Mouse (Mus musculus): ENCODE results near the gene Prss8. TPM values are rescaled to one million over a fixed set of nuclear protein-coding genes. Genes with fewer than 3 reads are reported as not detected.

Gene Prss8
- polyA plus RNA-seq (2015; fragmentation: Nextera tagmentation; extraction: Ambion mirVana), result 13.9 and 17.4 TPM in 2 replicates

GRCm38 (mm10) chr7:127929923-127930322, at the start of gene Prss8:
Gene Prss8 (minus strand): TSS chr7:127930104.
- peaks cover 55% of the 10 kb centered on the region for H3K4me1 ChIP-seq (replicated peaks)
- no peak for ATAC-seq (ENCODE audit: insufficient read depth)
- H3K36me3 ChIP-seq (replicated peaks), result peaks cover 22% of the 10 kb centered on the region
- peak within 1 kb of the TSS; percentile 39 for H3K9ac ChIP-seq
- 25% methylated on average over 6 of the region's 6 CpGs for WGBS (ENCODE audit: insufficient replicate concordance)
- peak within 1 kb of the TSS; percentile 45; the same call in 1 of the 2 replicates for H3K27ac ChIP-seq (replicated peaks)
- peak within 1 kb of the TSS; percentile 50 for H3K4me2 ChIP-seq
- peaks cover 9% of the 10 kb centered on the region; the same call in 1 of the 2 replicates for H3K27me3 ChIP-seq
- no peaks in the 10 kb centered on the region for H3K9me3 ChIP-seq (replicated peaks)
- H3K4me3 ChIP-seq (replicated peaks), result peak within 1 kb of the TSS; percentile 49

GRCm38 (mm10) chr7:127978856-127979255, 49.0 kb upstream of the Prss8 start:
- WGBS (ENCODE audit: insufficient replicate concordance), result 100% methylated on average over 2 of the region's 2 CpGs
- Histone ChIP-seq H3K36me3 (replicated peaks) (peaks cover 99% of the 10 kb centered on the region), H3K9ac (no peak overlapping the region), H3K9me3 (replicated peaks) (no peaks in the 10 kb centered on the region), H3K4me3 (replicated peaks) (no peak overlapping the region), H3K27ac (replicated peaks) (no peak overlapping the region), H3K4me2 (no peak overlapping the region), H3K4me1 (replicated peaks) (0 out of 2 replicates have a peak, but pooled peaks cover 5% of the 10 kb centered on the region), H3K27me3 (no peaks in the 10 kb centered on the region)
- no peak for ATAC-seq (ENCODE audit: insufficient read depth)

- no peak for ATAC-seq (ENCODE audit: insufficient read depth)
- no peak overlapping the region for H3K4me2 ChIP-seq
- H3K4me1 ChIP-seq (replicated peaks), result peaks cover 32% of the 10 kb centered on the region
- no peak overlapping the region for H3K27ac ChIP-seq (replicated peaks)
- H3K36me3 ChIP-seq (replicated peaks), result peaks cover 98% of the 10 kb centered on the region
- no peaks in the 10 kb centered on the region for H3K27me3 ChIP-seq
- no peak overlapping the region for H3K9ac ChIP-seq
- H3K9me3 ChIP-seq (replicated peaks), result no peaks in the 10 kb centered on the region
- H3K4me3 ChIP-seq (replicated peaks), result no peak overlapping the region
- 81% methylated on average over 2 of the region's 2 CpGs for WGBS (ENCODE audit: insufficient replicate concordance)
Observed at GRCm38 (mm10) chr7:127974413-127974930, 44.6 kb upstream of the Prss8 start.

GRCm38 (mm10) chr7:127967922-127968828, 38.3 kb upstream of the Prss8 start:
- peak; percentile 35 for ATAC-seq (ENCODE audit: insufficient read depth)
- H3K9ac ChIP-seq, result peak overlapping the region; percentile 95
- peaks cover 46% of the 10 kb centered on the region for H3K36me3 ChIP-seq (replicated peaks)
- peak overlapping the region; percentile 90 for H3K4me2 ChIP-seq
- peaks cover 52% of the 10 kb centered on the region for H3K4me1 ChIP-seq (replicated peaks)
- H3K27ac ChIP-seq (replicated peaks), result peak overlapping the region; percentile 95
- no peaks in the 10 kb centered on the region for H3K27me3 ChIP-seq
- H3K9me3 ChIP-seq (replicated peaks), result no peaks in the 10 kb centered on the region
- WGBS (ENCODE audit: insufficient replicate concordance), result under 1% methylated on average over 42 of the region's 42 CpGs
- peak overlapping the region; percentile 98 for H3K4me3 ChIP-seq (replicated peaks)

- Histone ChIP-seq H3K4me3 (replicated peaks) (peak within 1 kb of the TSS; percentile 98), H3K27ac (replicated peaks) (peak within 1 kb of the TSS; percentile 95), H3K9ac (peak within 1 kb of the TSS; percentile 95), H3K36me3 (replicated peaks) (peaks cover 37% of the 10 kb centered on the region), H3K4me1 (replicated peaks) (peaks cover 45% of the 10 kb centered on the region), H3K27me3 (no peaks in the 10 kb centered on the region), H3K4me2 (peak within 1 kb of the TSS; percentile 90), H3K9me3 (replicated peaks) (no peaks in the 10 kb centered on the region)
- ATAC-seq (ENCODE audit: insufficient read depth), result peak; percentile 93
- WGBS (ENCODE audit: insufficient replicate concordance), result under 1% methylated on average over 92 of the region's 92 CpGs
Observed at GRCm38 (mm10) chr7:127967004-127967921, 37.4 kb upstream of the Prss8 start, which contains the start of gene Fus. Gene Fus (plus strand): TSS chr7:127967457.

GRCm38 (mm10) chr7:127966371-127966918, 36.5 kb upstream of the Prss8 start:
- H3K27me3 ChIP-seq, result no peaks in the 10 kb centered on the region
- peaks cover 40% of the 10 kb centered on the region for H3K4me1 ChIP-seq (replicated peaks)
- 24% methylated on average over 10 of the region's 10 CpGs for WGBS (ENCODE audit: insufficient replicate concordance)
- H3K4me2 ChIP-seq, result peak overlapping the region; percentile 90
- H3K4me3 ChIP-seq (replicated peaks), result peak overlapping the region; percentile 98
- peak overlapping the region; percentile 95 for H3K9ac ChIP-seq
- H3K9me3 ChIP-seq (replicated peaks), result no peaks in the 10 kb centered on the region
- no peak for ATAC-seq (ENCODE audit: insufficient read depth)
- H3K27ac ChIP-seq (replicated peaks), result peak overlapping the region; percentile 95
- peaks cover 29% of the 10 kb centered on the region for H3K36me3 ChIP-seq (replicated peaks)

GRCm38 (mm10) chr7:127959364-127959763, 29.5 kb upstream of the Prss8 start:
- no peak overlapping the region for H3K4me3 ChIP-seq (replicated peaks)
- no peak for ATAC-seq (ENCODE audit: insufficient read depth)
- H3K27me3 ChIP-seq, result no peaks in the 10 kb centered on the region
- 48% methylated on average over 5 of the region's 5 CpGs for WGBS (ENCODE audit: insufficient replicate concordance)
- no peaks in the 10 kb centered on the region for H3K9me3 ChIP-seq (replicated peaks)
- no peaks in the 10 kb centered on the region for H3K36me3 ChIP-seq (replicated peaks)
- H3K4me2 ChIP-seq, result no peak overlapping the region
- H3K9ac ChIP-seq, result no peak overlapping the region
- no peaks in the 10 kb centered on the region for H3K4me1 ChIP-seq (replicated peaks)
- no peak overlapping the region for H3K27ac ChIP-seq (replicated peaks)

GRCm38 (mm10) chr7:127952864-127953581, 23.1 kb upstream of the Prss8 start:
- H3K4me1 ChIP-seq (replicated peaks), result no peaks in the 10 kb centered on the region
- 21% methylated on average over 13 of the region's 13 CpGs for WGBS (ENCODE audit: insufficient replicate concordance)

GRCm38 (mm10) chr7:127946470-127947023, 16.6 kb upstream of the Prss8 start, which contains the start of gene Prss36:
Gene Prss36 (minus strand): TSS chr7:127946725.
- no peak for ATAC-seq (ENCODE audit: insufficient read depth)

More at GRCm38 (mm10) chr7:127952864-127953581, 23.1 kb upstream of the Prss8 start:
- ATAC-seq (ENCODE audit: insufficient read depth), result no peak
- Histone ChIP-seq H3K36me3 (replicated peaks) (no peaks in the 10 kb centered on the region), H3K4me2 (no peak overlapping the region), H3K9me3 (replicated peaks) (no peaks in the 10 kb centered on the region), H3K27ac (replicated peaks) (no peak overlapping the region), H3K9ac (no peak overlapping the region), H3K27me3 (peaks cover 17% of the 10 kb centered on the region; the same call in 1 of the 2 replicates), H3K4me3 (replicated peaks) (no peak overlapping the region)

More at GRCm38 (mm10) chr7:127946470-127947023, 16.6 kb upstream of the Prss8 start, which contains the start of gene Prss36:
- peaks cover 48% of the 10 kb centered on the region for H3K27me3 ChIP-seq
- H3K27ac ChIP-seq (replicated peaks), result no peak within 1 kb of the TSS
- H3K4me1 ChIP-seq (replicated peaks), result no peaks in the 10 kb centered on the region; the same call in 1 of the 2 replicates
- no peaks in the 10 kb centered on the region for H3K36me3 ChIP-seq (replicated peaks)
- no peak within 1 kb of the TSS for H3K4me3 ChIP-seq (replicated peaks)
- no peaks in the 10 kb centered on the region for H3K9me3 ChIP-seq (replicated peaks)
- H3K9ac ChIP-seq, result no peak within 1 kb of the TSS
- WGBS (ENCODE audit: insufficient replicate concordance), result 63% methylated on average over 6 of the region's 6 CpGs
- no peak within 1 kb of the TSS for H3K4me2 ChIP-seq

Data from liver, embryonic 15.5 days (tissue).